Mouse (Mus musculus): Measurements from ENCODE around the gene Crls1.

Crls1 gene

GRCm38 (mm10) chr2:132846407-132847358, at the start of gene Crls1:
Gene Crls1, plus strand, starts transcription at chr2:132846666.
- DNase-seq: peak; percentile 93 to 94

GRCm38 (mm10) chr2:132802976-132803375, 43.5 kb upstream of the Crls1 start:
- DNase-seq: no peak

- peak; percentile 96 to 97 for DNase-seq
Measured at GRCm38 (mm10) chr2:132815608-132816314, 30.7 kb upstream of the Crls1 start, which contains the start of the genes Trmt6 and Mcm8. Gene Trmt6, minus strand, starts transcription at chr2:132816055. Gene Mcm8, plus strand, starts transcription at chr2:132816141.

GRCm38 (mm10) chr2:132841071-132841470, 5.4 kb upstream of the Crls1 start:
- no peak for DNase-seq

- DNase-seq: peak in 1 of 2 experiments; percentile 31
Measured at GRCm38 (mm10) chr2:132847581-132847980, 1.1 kb downstream of the Crls1 start.

- no peak for DNase-seq
Measured at GRCm38 (mm10) chr2:132848361-132848760, 1.9 kb downstream of the Crls1 start.

- no peak for DNase-seq
Measured at GRCm38 (mm10) chr2:132849141-132849540, 2.7 kb downstream of the Crls1 start.

- DNase-seq: no peak
Measured at GRCm38 (mm10) chr2:132853051-132853450, 6.6 kb downstream of the Crls1 start.

GRCm38 (mm10) chr2:132856333-132856732, 9.9 kb downstream of the Crls1 start:
- DNase-seq: no peak

GRCm38 (mm10) chr2:132860435-132860834, 14.0 kb downstream of the Crls1 start:
- no peak for DNase-seq

- no peak for DNase-seq
Measured at GRCm38 (mm10) chr2:132861456-132861855, 15.0 kb downstream of the Crls1 start.

- DNase-seq: no peak
Measured at GRCm38 (mm10) chr2:132863325-132863724, 16.9 kb downstream of the Crls1 start.

GRCm38 (mm10) chr2:132867521-132867920, 21.1 kb downstream of the Crls1 start:
- DNase-seq: no peak

GRCm38 (mm10) chr2:132869682-132870081, 23.2 kb downstream of the Crls1 start:
- no peak for DNase-seq

- DNase-seq: no peak
Measured at GRCm38 (mm10) chr2:132870286-132870685, 23.8 kb downstream of the Crls1 start.

- DNase-seq: peak; percentile 83 to 94
Measured at GRCm38 (mm10) chr2:132871663-132872062, 25.2 kb downstream of the Crls1 start.

GRCm38 (mm10) chr2:132873657-132874326, 27.3 kb downstream of the Crls1 start:
- DNase-seq: no peak

- DNase-seq: peak; percentile 54 to 77
Measured at GRCm38 (mm10) chr2:132876991-132877390, 30.5 kb downstream of the Crls1 start.

GRCm38 (mm10) chr2:132879261-132880044, 33.0 kb downstream of the Crls1 start:
- DNase-seq: peak in 1 of 2 experiments; percentile 62

GRCm38 (mm10) chr2:132880844-132881645, 34.6 kb downstream of the Crls1 start, which contains the start of gene Lrrn4:
Gene Lrrn4, minus strand, starts transcription at chr2:132880891.
- no peak for DNase-seq
